Mouse (Mus musculus): ENCODE data around the gene Smap2. TPM values are rescaled to one million over a fixed set of nuclear protein-coding genes. Genes with fewer than 3 reads are reported as not detected.

Smap2 gene
- total RNA-seq, 2 experiments from 2014 or later, result 43.8 to 51.5 TPM

- no peak for DNase-seq
Observed at GRCm38 (mm10) chr4:120978221-120978620, 38.8 kb downstream of the Smap2 start.

GRCm38 (mm10) chr4:120975428-120975734 lies 41.7 kb downstream of the Smap2 start:
- peak in 1 of 2 experiments; percentile 25 for DNase-seq

- peak in 1 of 2 experiments; percentile 19 for DNase-seq
Observed at GRCm38 (mm10) chr4:120974711-120975427, 42.2 kb downstream of the Smap2 start.

GRCm38 (mm10) chr4:120971842-120972241 lies 45.2 kb downstream of the Smap2 start:
- DNase-seq, result no peak

- peak in 1 of 2 experiments; percentile 25 for DNase-seq
Observed at GRCm38 (mm10) chr4:120969382-120970146, 47.5 kb downstream of the Smap2 start.

GRCm38 (mm10) chr4:120968486-120968885 lies 48.6 kb downstream of the Smap2 start:
- no peak for DNase-seq

- no peak for DNase-seq
Observed at GRCm38 (mm10) chr4:120955586-120955985, 61.5 kb downstream of the Smap2 start.

GRCm38 (mm10) chr4:120953667-120954066 lies 63.4 kb downstream of the Smap2 start:
- no peak for DNase-seq

GRCm38 (mm10) chr4:120953038-120953437 lies 64.0 kb downstream of the Smap2 start:
- DNase-seq, result no peak

GRCm38 (mm10) chr4:120952163-120952562 lies 64.9 kb downstream of the Smap2 start:
- DNase-seq, result peak; percentile 19 to 34

GRCm38 (mm10) chr4:120951428-120951973 lies 65.5 kb downstream of the Smap2 start, which contains the start of gene Zfp69:
TSS of gene Zfp69 (minus strand) at chr4:120951699.
- peak; percentile 90 to 95 for DNase-seq

GRCm38 (mm10) chr4:120950763-120951427 lies 66.2 kb downstream of the Smap2 start:
- DNase-seq, result no peak

GRCm38 (mm10) chr4:120948938-120949337 lies 68.1 kb downstream of the Smap2 start:
- DNase-seq, result peak; percentile 27 to 42

- no peak for DNase-seq
Observed at GRCm38 (mm10) chr4:120935006-120935405, 82.0 kb downstream of the Smap2 start.

- DNase-seq, result no peak
Observed at GRCm38 (mm10) chr4:120930736-120931135, 86.3 kb downstream of the Smap2 start.

GRCm38 (mm10) chr4:120928686-120929085 lies 88.4 kb downstream of the Smap2 start:
- no peak for DNase-seq

- peak; percentile 42 to 49 for DNase-seq
Observed at GRCm38 (mm10) chr4:120925386-120925785, 91.7 kb downstream of the Smap2 start.

- DNase-seq, result peak; percentile 90 to 92
Observed at GRCm38 (mm10) chr4:120924554-120925299, 92.3 kb downstream of the Smap2 start, which contains the start of gene Exo5. TSS of gene Exo5 (minus strand) at chr4:120925017.

GRCm38 (mm10) chr4:120921461-120921860 lies 95.6 kb downstream of the Smap2 start:
- DNase-seq, result no peak
